Mouse (Mus musculus) hindbrain, postnatal 0 days (tissue): ENCODE measurements around the gene Zfp704. TPM values are rescaled to one million over a fixed set of nuclear protein-coding genes. Genes with fewer than 3 reads are reported as not detected.

Source experiments
- ATAC-seq: fragments of 200-750 bp; cut with Nextera tagmentation; 2 replicates; pipeline ENCODE4 v1.8.0; 2017; ENCODE audit warnings: mild to moderate bottlenecking, moderate TSS enrichment, moderate library complexity
- DNase-seq: peaks from one replicate; pipeline ENCODE4 v3.0.0-alpha.2; 2015; ENCODE audit warnings: low spot score
- H3K27ac ChIP-seq: fragments of 300-500 bp; sonication (generic); 2 replicates; pipeline ENCODE4 v1.5.1; 2014; ENCODE audit warnings: mild to moderate bottlenecking
- H3K27me3 ChIP-seq: fragments of 300-500 bp; sonication (generic); 2 replicates; pipeline ENCODE4 v1.6.1; 2014; ENCODE audit warnings: low read length, mixed read lengths; ENCODE audit not compliant: insufficient read depth
- H3K36me3 ChIP-seq: fragments of 300-500 bp; sonication (generic); 2 replicates; pipeline ENCODE4 v1.6.1; 2014; ENCODE audit warnings: low read length, mixed read lengths; ENCODE audit not compliant: insufficient read depth
- H3K4me1 ChIP-seq: fragments of 300-500 bp; sonication (generic); 2 replicates; pipeline ENCODE4 v1.6.1; 2014; ENCODE audit warnings: antibody characterized with exemption, low read length, mixed read lengths; ENCODE audit not compliant: insufficient read depth
- H3K4me2 ChIP-seq: fragments of 300-500 bp; sonication (generic); 2 replicates; pipeline ENCODE4 v1.6.1; 2014; ENCODE audit warnings: low read depth, mild to moderate bottlenecking, low read length, moderate library complexity, mixed read lengths
- H3K4me3 ChIP-seq: fragments of 300-500 bp; sonication (generic); 2 replicates; pipeline ENCODE4 v1.5.1; 2014; ENCODE audit warnings: low read length
- H3K9ac ChIP-seq: fragments of 300-500 bp; sonication (generic); replicated peaks from 2 replicates; pipeline ENCODE4 v1.6.1; 2014; ENCODE audit warnings: mild to moderate bottlenecking, low read length, moderate library complexity, mixed read lengths
- H3K9me3 ChIP-seq: fragments of 300-500 bp; sonication (generic); 2 replicates; pipeline ENCODE4 v1.6.1; 2016; ENCODE audit warnings: low read length, mixed read lengths
- CTCF ChIP-seq: IDR thresholded peaks from 2 replicates; pipeline ENCODE4 v1.5.1; 2016; ENCODE audit warnings: antibody characterized with exemption, control low read depth, low read depth
- WGBS: fragments of 180-500 bp; shearing (Covaris S2); extraction: QIAGEN DNeasy Blood & Tissue Kit; methylation state at CpG from one replicate; pipeline ENCODE4 v1.1.7; 2014; 5-methylcytosine and 5-hydroxymethylcytosine counted together
- polyA plus RNA-seq: library from polyadenylated mRNA; unstranded; fragments of >200 nt; fragmentation: Nextera tagmentation; extraction: Ambion mirVana; gene quantifications from 2 replicates; pipeline ENCODE4 v1.2.1, GENCODE M21; 2015
- total RNA-seq: library from RNA; depleted of rRNA; stranded (reverse); fragments of >200 nt; gene quantifications from 2 replicates; pipeline ENCODE4 v1.2.3, GENCODE M21; 2014

Zfp704 gene
- total and polyA plus RNA-seq, 2 experiments from 2014 or later, result 11.2 to 57.5 TPM

GRCm38 (mm10) chr3:9566831-9567230 is 43.1 kb downstream of the Zfp704 start:
- WGBS, result 89% methylated on average over 3 of the region's 3 CpGs
- DNase-seq (no peak), ATAC-seq (no peak)
- H3K9me3 ChIP-seq, result no peaks in the 10 kb centered on the region
- no peak overlapping the region for H3K27ac ChIP-seq
- H3K4me2 ChIP-seq, result no peak overlapping the region
- no peak for TF ChIP-seq CTCF
- H3K4me1 ChIP-seq, result no peaks in the 10 kb centered on the region
- H3K36me3 ChIP-seq, result 0 out of 2 replicates have a peak, but pooled peaks cover 4% of the 10 kb centered on the region
- no peak overlapping the region for H3K4me3 ChIP-seq
- H3K27me3 ChIP-seq, result no peaks in the 10 kb centered on the region
- no peak overlapping the region for H3K9ac ChIP-seq

- H3K27me3 ChIP-seq, result no peaks in the 10 kb centered on the region
- H3K4me3 ChIP-seq, result no peak overlapping the region
- no peak overlapping the region for H3K4me2 ChIP-seq
- no peak overlapping the region for H3K27ac ChIP-seq
- H3K36me3 ChIP-seq, result 0 out of 2 replicates have a peak, but pooled peaks cover 4% of the 10 kb centered on the region
- WGBS, result 70% methylated on average over 7 of the region's 7 CpGs
- no peaks in the 10 kb centered on the region for H3K4me1 ChIP-seq
- no peak overlapping the region for H3K9ac ChIP-seq
- DNase-seq (no peak), ATAC-seq (no peak)
- H3K9me3 ChIP-seq, result no peaks in the 10 kb centered on the region
- no peak for TF ChIP-seq CTCF
These were observed 46.3 kb downstream of the Zfp704 start for GRCm38 (mm10) chr3:9563562-9563961.

- H3K27ac ChIP-seq, result no peak overlapping the region
- no peak overlapping the region for H3K4me3 ChIP-seq
- no peak overlapping the region for H3K9ac ChIP-seq
- H3K9me3 ChIP-seq, result no peaks in the 10 kb centered on the region
- H3K4me2 ChIP-seq, result no peak overlapping the region
- H3K36me3 ChIP-seq, result 0 out of 2 replicates have a peak, but pooled peaks cover 4% of the 10 kb centered on the region
- no peaks in the 10 kb centered on the region for H3K4me1 ChIP-seq
- no peak for TF ChIP-seq CTCF
- H3K27me3 ChIP-seq, result no peaks in the 10 kb centered on the region
- WGBS, result 86% methylated on average over 11 of the region's 11 CpGs
- no peak for DNase-seq
- ATAC-seq, result no peak
These were observed 47.1 kb downstream of the Zfp704 start for GRCm38 (mm10) chr3:9562649-9563328.

GRCm38 (mm10) chr3:9557778-9558560 is 51.9 kb downstream of the Zfp704 start:
- no peaks in the 10 kb centered on the region for H3K4me1 ChIP-seq
- 52% methylated on average over 6 of the region's 6 CpGs for WGBS
- H3K4me3 ChIP-seq, result no peak overlapping the region
- DNase-seq (no peak), ATAC-seq (no peak)
- no peaks in the 10 kb centered on the region for H3K9me3 ChIP-seq
- no peak overlapping the region for H3K9ac ChIP-seq
- no peaks in the 10 kb centered on the region for H3K27me3 ChIP-seq
- H3K4me2 ChIP-seq, result no peak overlapping the region
- no peak for TF ChIP-seq CTCF
- H3K36me3 ChIP-seq, result 0 out of 2 replicates have a peak, but pooled peaks cover 4% of the 10 kb centered on the region
- no peak overlapping the region for H3K27ac ChIP-seq

GRCm38 (mm10) chr3:9556137-9556536 is 53.7 kb downstream of the Zfp704 start:
- Histone ChIP-seq H3K27me3 (no peaks in the 10 kb centered on the region), H3K9me3 (no peaks in the 10 kb centered on the region), H3K4me1 (no peaks in the 10 kb centered on the region), H3K9ac (no peak overlapping the region), H3K4me2 (no peak overlapping the region), H3K4me3 (no peak overlapping the region), H3K27ac (no peak overlapping the region), H3K36me3 (no peaks in the 10 kb centered on the region)
- no peak for ATAC-seq
- DNase-seq, result no peak
- no peak for TF ChIP-seq CTCF
- WGBS, result 69% methylated on average over 5 of the region's 5 CpGs

GRCm38 (mm10) chr3:9554916-9555315 is 55.0 kb downstream of the Zfp704 start:
- 94% methylated on average over 6 of the region's 6 CpGs for WGBS
- no peaks in the 10 kb centered on the region for H3K27me3 ChIP-seq
- TF ChIP-seq CTCF, result no peak
- no peaks in the 10 kb centered on the region for H3K9me3 ChIP-seq
- H3K4me1 ChIP-seq, result no peaks in the 10 kb centered on the region
- no peaks in the 10 kb centered on the region for H3K36me3 ChIP-seq
- H3K27ac ChIP-seq, result no peak overlapping the region
- H3K4me2 ChIP-seq, result no peak overlapping the region
- H3K9ac ChIP-seq, result no peak overlapping the region
- DNase-seq (no peak), ATAC-seq (no peak)
- H3K4me3 ChIP-seq, result no peak overlapping the region

GRCm38 (mm10) chr3:9552332-9552731 is 57.6 kb downstream of the Zfp704 start:
- Histone ChIP-seq H3K4me3 (no peak overlapping the region), H3K4me2 (no peak overlapping the region), H3K9me3 (no peaks in the 10 kb centered on the region), H3K27me3 (no peaks in the 10 kb centered on the region), H3K9ac (no peak overlapping the region), H3K27ac (no peak overlapping the region), H3K4me1 (peaks cover 4% of the 10 kb centered on the region; the same call in 1 of the 2 replicates), H3K36me3 (no peaks in the 10 kb centered on the region)
- ATAC-seq (no peak), DNase-seq (no peak)
- 71% methylated on average over 8 of the region's 8 CpGs for WGBS
- no peak for TF ChIP-seq CTCF
